Mouse (Mus musculus): ENCODE data around the gene Cyp1a1. TPM values are rescaled to one million over a fixed set of nuclear protein-coding genes. Genes with fewer than 3 reads are reported as not detected.

Cyp1a1 gene
- polyA plus RNA-seq, 1 experiment: 1.3 TPM

Other genes starting within 250 kb of the Cyp1a1 start
- gene Ppcdc, start 247.8 kb upstream of the Cyp1a1 start, polyA plus RNA-seq (2012; rRNA removed): 51.6 and 57.3 TPM in 2 replicates
- 41.8 and 50.0 TPM in 2 replicates for gene Scamp5, start 219.9 kb upstream of the Cyp1a1 start, polyA plus RNA-seq (2012; rRNA removed)
- gene Rpp25, start 183.9 kb upstream of the Cyp1a1 start, polyA plus RNA-seq (2012; rRNA removed): 0.74 and 0.93 TPM in 2 replicates
- 202 and 206 TPM in 2 replicates for gene Cox5a, start 166.7 kb upstream of the Cyp1a1 start, polyA plus RNA-seq (2012; rRNA removed)
- gene Fam219b, start 150.4 kb upstream of the Cyp1a1 start, polyA plus RNA-seq (2012; rRNA removed): 9.1 and 12.1 TPM in 2 replicates
- 61.7 and 76.0 TPM in 2 replicates for gene Mpi, start 135.2 kb upstream of the Cyp1a1 start, polyA plus RNA-seq (2012; rRNA removed)
- 109 and 114 TPM in 2 replicates for gene Scamp2, start 127.0 kb upstream of the Cyp1a1 start, polyA plus RNA-seq (2012; rRNA removed)
- gene Ulk3, start 98.5 kb upstream of the Cyp1a1 start, polyA plus RNA-seq (2012; rRNA removed): 46.2 and 47.9 TPM in 2 replicates
- not detected in 2 replicates for gene Cplx3, start 81.6 kb upstream of the Cyp1a1 start, polyA plus RNA-seq (2012; rRNA removed)
- not detected in 2 replicates for gene Lman1l, start 67.2 kb upstream of the Cyp1a1 start, polyA plus RNA-seq (2012; rRNA removed)
- gene Csk, start 34.3 kb upstream of the Cyp1a1 start, polyA plus RNA-seq (2012; rRNA removed): 41.3 and 58.2 TPM in 2 replicates
- gene Cyp1a2, start 4.2 kb upstream of the Cyp1a1 start, polyA plus RNA-seq (2012; rRNA removed): 0.08 and 0.67 TPM in 2 replicates
- 11.7 and 14.0 TPM in 2 replicates for gene Edc3, start 20.6 kb downstream of the Cyp1a1 start, polyA plus RNA-seq (2012; rRNA removed)
- 92.6 and 97.5 TPM in 2 replicates for gene Clk3, start 77.9 kb downstream of the Cyp1a1 start, polyA plus RNA-seq (2012; rRNA removed)
- gene Arid3b, start 148.9 kb downstream of the Cyp1a1 start, polyA plus RNA-seq (2012; rRNA removed): 4.0 and 4.6 TPM in 2 replicates
- gene Ubl7, start 223.1 kb downstream of the Cyp1a1 start, polyA plus RNA-seq (2012; rRNA removed): 100 and 106 TPM in 2 replicates